Mouse (Mus musculus): ENCODE measurements around the gene Vmn1r35. TPM values are rescaled to one million over a fixed set of nuclear protein-coding genes. Genes with fewer than 3 reads are reported as not detected.
"Not testable (repeated sequence)": the region's sequence is repeated elsewhere in the genome, so short reads cannot be mapped to it uniquely, and the experiment has no call there.

The Vmn1r35 gene
- not detected in 2 replicates for polyA plus RNA-seq (2015; fragmentation: Nextera tagmentation; extraction: Ambion mirVana)

- WGBS = 74% methylated on average over 3 of the region's 3 CpGs
- Histone ChIP-seq H3K4me1 (replicated peaks) (no peaks in the 10 kb centered on the region), H3K27ac (no peak within 1 kb of the TSS), H3K4me3 (replicated peaks) (no peak within 1 kb of the TSS), H3K36me3 (no peaks in the 10 kb centered on the region), H3K9ac (no peak within 1 kb of the TSS), H3K9me3 (no peaks in the 10 kb centered on the region), H3K4me2 (replicated peaks) (no peak within 1 kb of the TSS), H3K27me3 (replicated peaks) (no peaks in the 10 kb centered on the region)
- no peak for ATAC-seq
These were observed at the start of gene Vmn1r35 for GRCm38 (mm10) chr6:66685806-66686205. Gene Vmn1r35, minus strand, starts transcription at chr6:66685906.

- not testable (repeated sequence) for H3K4me1 ChIP-seq (replicated peaks); H3K4me2 ChIP-seq (replicated peaks); H3K27ac ChIP-seq; H3K9me3 ChIP-seq; H3K9ac ChIP-seq; ATAC-seq; H3K27me3 ChIP-seq (replicated peaks); H3K36me3 ChIP-seq; H3K4me3 ChIP-seq (replicated peaks)
These were observed 43.4 kb upstream of the Vmn1r35 start, which contains the start of gene Vmn1r37 for GRCm38 (mm10) chr6:66729082-66729481. Gene Vmn1r37, plus strand, starts transcription at chr6:66729382.

GRCm38 (mm10) chr6:66719068-66719467 is 33.4 kb upstream of the Vmn1r35 start, which contains the start of gene Vmn1r36:
Gene Vmn1r36, minus strand, starts transcription at chr6:66719168.
- not testable (repeated sequence) for H3K27ac ChIP-seq; H3K4me3 ChIP-seq (replicated peaks); ATAC-seq; H3K36me3 ChIP-seq; H3K9ac ChIP-seq; H3K27me3 ChIP-seq (replicated peaks); H3K4me1 ChIP-seq (replicated peaks); H3K9me3 ChIP-seq; H3K4me2 ChIP-seq (replicated peaks)
- WGBS = 64% methylated on average over 2 of the region's 2 CpGs

- no peaks in the 10 kb centered on the region for H3K9me3 ChIP-seq
- no peaks in the 10 kb centered on the region for H3K36me3 ChIP-seq
- no peak for ATAC-seq
- WGBS = 73% methylated on average over 3 of the region's 3 CpGs
- no peak overlapping the region for H3K4me3 ChIP-seq (replicated peaks)
- H3K4me2 ChIP-seq (replicated peaks) = no peak overlapping the region
- H3K4me1 ChIP-seq (replicated peaks) = no peaks in the 10 kb centered on the region
- H3K9ac ChIP-seq = no peak overlapping the region
- H3K27me3 ChIP-seq (replicated peaks) = no peaks in the 10 kb centered on the region
- no peak overlapping the region for H3K27ac ChIP-seq
These were observed 28.1 kb upstream of the Vmn1r35 start for GRCm38 (mm10) chr6:66713854-66714253.

GRCm38 (mm10) chr6:66708901-66709300 is 23.2 kb upstream of the Vmn1r35 start:
- H3K4me2 ChIP-seq (replicated peaks) = no peak overlapping the region
- no peaks in the 10 kb centered on the region for H3K9me3 ChIP-seq
- ATAC-seq = no peak
- H3K27me3 ChIP-seq (replicated peaks) = no peaks in the 10 kb centered on the region
- H3K4me1 ChIP-seq (replicated peaks) = no peaks in the 10 kb centered on the region
- no peaks in the 10 kb centered on the region for H3K36me3 ChIP-seq
- H3K9ac ChIP-seq = no peak overlapping the region
- no peak overlapping the region for H3K27ac ChIP-seq
- H3K4me3 ChIP-seq (replicated peaks) = no peak overlapping the region

- no peaks in the 10 kb centered on the region for H3K27me3 ChIP-seq (replicated peaks)
- H3K9me3 ChIP-seq = no peaks in the 10 kb centered on the region
- no peak for ATAC-seq
- H3K4me3 ChIP-seq (replicated peaks) = no peak within 1 kb of the TSS
- H3K4me2 ChIP-seq (replicated peaks) = no peak within 1 kb of the TSS
- 95% methylated on average over 1 of the region's 1 CpGs for WGBS
- no peaks in the 10 kb centered on the region for H3K36me3 ChIP-seq
- no peaks in the 10 kb centered on the region for H3K4me1 ChIP-seq (replicated peaks)
- H3K9ac ChIP-seq = no peak within 1 kb of the TSS
- H3K27ac ChIP-seq = no peak within 1 kb of the TSS
These were observed 41.9 kb downstream of the Vmn1r35 start, which contains the start of gene Vmn1r34 for GRCm38 (mm10) chr6:66643779-66644178. Gene Vmn1r34, minus strand, starts transcription at chr6:66643879.

Other genes with a start within 250 kb of the Vmn1r35 start
- 87.1 and 102 TPM in 2 replicates for gene Mad2l1, start 150.5 kb downstream of the Vmn1r35 start, polyA plus RNA-seq (2015; fragmentation: Nextera tagmentation; extraction: Ambion mirVana)
- 0.05 TPM in 1 of 2 replicates, not detected in the other for gene Vmn1r32, start 125.8 kb downstream of the Vmn1r35 start, polyA plus RNA-seq (2015; fragmentation: Nextera tagmentation; extraction: Ambion mirVana)
- gene Vmn1r33, start 67.6 kb downstream of the Vmn1r35 start, polyA plus RNA-seq (2015; fragmentation: Nextera tagmentation; extraction: Ambion mirVana) = not detected in 2 replicates
- gene Vmn1r34, start 42.0 kb downstream of the Vmn1r35 start, polyA plus RNA-seq (2015; fragmentation: Nextera tagmentation; extraction: Ambion mirVana) = not detected in 2 replicates
- not detected in 2 replicates for gene Vmn1r36, start 33.3 kb upstream of the Vmn1r35 start, polyA plus RNA-seq (2015; fragmentation: Nextera tagmentation; extraction: Ambion mirVana)
- not detected in 2 replicates for gene Vmn1r37, start 43.5 kb upstream of the Vmn1r35 start, polyA plus RNA-seq (2015; fragmentation: Nextera tagmentation; extraction: Ambion mirVana)
- gene Vmn1r38, start 96.7 kb upstream of the Vmn1r35 start, polyA plus RNA-seq (2015; fragmentation: Nextera tagmentation; extraction: Ambion mirVana) = not detected in 2 replicates
- not detected in 2 replicates for gene Vmn1r39, start 124.7 kb upstream of the Vmn1r35 start, polyA plus RNA-seq (2015; fragmentation: Nextera tagmentation; extraction: Ambion mirVana)
- 144 and 147 TPM in 2 replicates for gene Gng12, start 210.5 kb upstream of the Vmn1r35 start, polyA plus RNA-seq (2015; fragmentation: Nextera tagmentation; extraction: Ambion mirVana)

Data from intestine, embryonic 15.5 days (tissue).